Mouse (Mus musculus) kidney, postnatal 0 days (tissue): ENCODE measurements around the gene Gm20532. TPM values are rescaled to one million over a fixed set of nuclear protein-coding genes. Genes with fewer than 3 reads are reported as not detected.

Source experiments
- ATAC-seq: fragments of 200-750 bp; cut with Nextera tagmentation; replicated peaks from 2 replicates; pipeline ENCODE4 v1.8.0; 2017; ENCODE audit warnings: low read depth, moderate number of reproducible peaks, moderate TSS enrichment, moderate library complexity; ENCODE audit not compliant: low FRiP score
- DNase-seq: peaks from one replicate; pipeline ENCODE4 v3.0.0-alpha.2; 2016; ENCODE audit warnings: low spot score
- H3K27ac ChIP-seq: fragments of 300-500 bp; sonication (generic); 2 replicates; pipeline ENCODE4 v1.5.1; 2014; ENCODE audit warnings: mild to moderate bottlenecking
- H3K27me3 ChIP-seq: fragments of 300-500 bp; sonication (generic); 2 replicates; pipeline ENCODE4 v1.6.1; 2014; ENCODE audit warnings: low read length, mixed read lengths; ENCODE audit not compliant: insufficient read depth
- H3K36me3 ChIP-seq: fragments of 300-500 bp; sonication (generic); 2 replicates; pipeline ENCODE4 v1.6.1; 2014; ENCODE audit warnings: low read length, mixed read lengths; ENCODE audit not compliant: insufficient read depth
- H3K4me1 ChIP-seq: fragments of 300-500 bp; sonication (generic); replicated peaks from 2 replicates; pipeline ENCODE4 v1.6.1; 2014; ENCODE audit warnings: antibody characterized with exemption, low read length, mixed read lengths; ENCODE audit not compliant: insufficient read depth
- H3K4me2 ChIP-seq: fragments of 300-500 bp; sonication (generic); 2 replicates; pipeline ENCODE4 v1.6.1; 2014; ENCODE audit warnings: mild to moderate bottlenecking, low read length, moderate library complexity, mixed read lengths
- H3K4me3 ChIP-seq: fragments of 300-500 bp; sonication (generic); replicated peaks from 2 replicates; pipeline ENCODE4 v1.5.1; 2014; ENCODE audit warnings: low read depth, low read length
- H3K9ac ChIP-seq: fragments of 300-500 bp; sonication (generic); 2 replicates; pipeline ENCODE4 v1.6.1; 2014; ENCODE audit warnings: low read depth, low read length
- H3K9me3 ChIP-seq: fragments of 300-500 bp; sonication (generic); replicated peaks from 2 replicates; pipeline ENCODE4 v1.6.1; 2016; ENCODE audit warnings: low read length, inconsistent platforms, mixed read lengths
- CTCF ChIP-seq: IDR thresholded peaks from 2 replicates; pipeline ENCODE4 v1.5.1; 2016; ENCODE audit warnings: antibody characterized with exemption, low read depth, mild to moderate bottlenecking, moderate library complexity
- WGBS: fragments of 180-500 bp; shearing (Covaris S2); extraction: QIAGEN DNeasy Blood & Tissue Kit; methylation state at CpG from one replicate; pipeline ENCODE4 v1.1.7; 2014; 5-methylcytosine and 5-hydroxymethylcytosine counted together
- polyA plus RNA-seq: library from polyadenylated mRNA; unstranded; fragments of >200 nt; fragmentation: Nextera tagmentation; extraction: Ambion mirVana; gene quantifications from 2 replicates; pipeline ENCODE4 v1.2.1, GENCODE M21; 2015

The Gm20532 gene
- polyA plus RNA-seq, 1 experiment from 2014 or later, result not detected

DNA sequence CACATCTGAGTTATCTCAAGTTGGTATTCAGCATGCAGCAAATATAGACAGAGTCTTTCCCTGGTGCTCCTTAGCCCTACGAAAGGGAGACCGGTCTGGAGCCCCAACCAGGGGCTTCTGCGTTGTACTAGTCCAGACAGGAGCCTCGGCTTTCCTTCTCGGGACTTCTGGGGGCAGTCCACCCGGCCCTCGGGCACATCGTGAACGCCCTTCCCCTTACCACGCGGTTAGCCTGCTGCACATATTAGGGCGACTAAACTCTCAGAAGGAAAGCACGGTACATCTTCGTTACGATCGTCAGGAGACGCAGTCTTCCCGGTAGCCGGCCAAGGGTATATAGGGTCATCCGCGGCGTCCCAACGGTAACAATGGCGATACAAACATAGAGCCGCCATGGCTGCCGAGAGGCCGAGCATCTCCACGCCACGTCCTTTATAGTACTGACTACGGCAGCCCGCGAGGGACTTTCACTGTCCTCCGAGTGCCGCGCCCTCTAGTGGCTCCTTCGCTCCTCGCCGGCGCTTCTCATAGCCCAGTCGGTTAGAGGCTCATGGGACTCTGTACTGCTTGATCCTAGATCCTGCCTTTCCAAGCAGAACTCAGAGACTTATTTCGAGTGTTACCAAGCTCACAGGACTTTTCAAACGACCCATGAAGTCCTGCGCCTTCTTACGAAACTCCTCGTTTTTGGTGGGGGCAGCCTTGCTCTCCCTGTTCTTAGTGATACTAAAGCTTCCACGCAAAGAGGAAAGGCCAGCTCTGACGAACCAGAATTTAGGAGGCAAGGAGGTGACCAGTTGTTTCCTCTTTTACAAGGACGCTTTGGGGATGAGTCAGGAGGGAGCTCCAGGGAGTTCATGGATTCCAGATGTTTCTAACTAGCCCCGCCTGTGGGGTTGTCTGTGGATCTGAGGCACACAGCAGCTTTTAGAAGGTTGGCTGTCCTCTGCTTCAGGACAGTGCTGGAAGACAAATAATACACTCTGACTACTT lies 53.7 kb downstream of the Gm20532 start:
- DNase-seq (peak; percentile 98), ATAC-seq (peak; percentile 88)
- peak; percentile 95 for TF ChIP-seq CTCF
- Histone ChIP-seq H3K9ac (peak overlapping the region; percentile 95), H3K4me1 (peaks cover 8% of the 10 kb centered on the region; the same call in 1 of the 2 replicates), H3K4me3 (peak overlapping the region; percentile 67), H3K27ac (peak overlapping the region; percentile 78), H3K4me2 (peak overlapping the region; percentile 62), H3K9me3 (no peaks in the 10 kb centered on the region), H3K27me3 (no peaks in the 10 kb centered on the region), H3K36me3 (peaks cover 17% of the 10 kb centered on the region; the same call in 1 of the 2 replicates)
- 3% methylated on average over 49 of the region's 49 CpGs for WGBS

DNA sequence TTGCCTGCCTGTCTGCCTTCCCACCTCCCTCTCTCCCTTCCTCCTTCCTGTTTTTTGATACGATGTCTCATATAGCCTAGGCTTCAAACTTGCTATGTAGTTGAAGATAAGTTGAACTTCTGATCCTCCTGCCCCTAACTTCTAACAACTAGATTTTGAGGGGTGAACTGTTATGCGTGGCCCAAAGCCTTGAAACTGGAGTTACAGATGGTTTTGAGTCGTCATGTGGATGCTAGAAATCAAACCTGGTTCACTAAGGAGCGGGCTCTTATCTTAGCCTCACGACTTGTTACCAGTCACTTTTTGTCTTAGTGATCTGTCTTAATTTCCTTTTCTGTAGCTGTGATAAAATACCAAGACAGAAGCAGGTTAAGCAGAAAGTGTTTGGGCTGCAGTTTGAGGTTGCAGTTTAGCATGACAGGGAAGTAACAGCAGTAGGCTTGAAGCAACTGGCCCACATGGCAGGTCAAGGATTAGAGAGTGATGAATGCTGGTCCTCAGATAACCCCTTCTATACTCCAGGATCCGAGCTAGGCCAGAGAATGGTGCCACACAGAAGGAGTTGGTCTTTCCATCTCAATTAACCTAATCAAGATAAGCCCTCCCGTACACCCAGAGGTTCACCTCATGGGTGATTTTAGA lies 54.7 kb downstream of the Gm20532 start:
- Histone ChIP-seq H3K4me3 (no peak overlapping the region), H3K27ac (peak overlapping the region; percentile 48; the same call in 1 of the 2 replicates), H3K36me3 (peaks cover 14% of the 10 kb centered on the region; the same call in 1 of the 2 replicates), H3K9me3 (no peaks in the 10 kb centered on the region), H3K4me2 (no peak overlapping the region), H3K27me3 (no peaks in the 10 kb centered on the region), H3K4me1 (peaks cover 8% of the 10 kb centered on the region; the same call in 1 of the 2 replicates), H3K9ac (no peak overlapping the region)
- WGBS, result 77% methylated on average over 7 of the region's 7 CpGs
- no peak for ATAC-seq
- DNase-seq, result no peak
- no peak for TF ChIP-seq CTCF

DNA sequence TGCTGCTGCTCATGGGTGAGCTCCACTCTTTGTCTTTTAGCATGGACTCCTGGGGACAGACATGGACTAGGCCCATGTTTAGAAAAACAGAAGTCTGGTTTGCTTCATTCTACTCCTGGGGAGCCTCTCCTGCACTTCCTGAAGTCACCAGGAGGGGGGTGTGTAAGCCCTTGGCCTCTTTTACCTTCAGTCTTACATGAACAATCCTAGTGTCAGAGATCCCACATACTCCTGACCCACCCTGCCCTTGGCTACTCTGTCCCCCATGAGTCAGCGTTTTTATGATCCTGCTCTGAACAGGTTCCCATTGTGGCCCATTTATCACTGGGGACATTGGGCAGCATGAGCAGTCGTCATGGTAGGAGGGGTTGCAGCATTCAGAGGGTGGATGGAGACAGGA lies 57.5 kb downstream of the Gm20532 start:
- no peak overlapping the region for H3K27ac ChIP-seq
- H3K9ac ChIP-seq, result no peak overlapping the region
- H3K4me2 ChIP-seq, result no peak overlapping the region
- ATAC-seq (no peak), DNase-seq (peak; percentile 54)
- no peak overlapping the region for H3K4me3 ChIP-seq
- no peaks in the 10 kb centered on the region for H3K36me3 ChIP-seq
- H3K27me3 ChIP-seq, result no peaks in the 10 kb centered on the region
- 50% methylated on average over 2 of the region's 2 CpGs for WGBS
- peaks cover 3% of the 10 kb centered on the region; the same call in 1 of the 2 replicates for H3K4me1 ChIP-seq
- no peaks in the 10 kb centered on the region for H3K9me3 ChIP-seq
- TF ChIP-seq CTCF, result peak; percentile 62

DNA sequence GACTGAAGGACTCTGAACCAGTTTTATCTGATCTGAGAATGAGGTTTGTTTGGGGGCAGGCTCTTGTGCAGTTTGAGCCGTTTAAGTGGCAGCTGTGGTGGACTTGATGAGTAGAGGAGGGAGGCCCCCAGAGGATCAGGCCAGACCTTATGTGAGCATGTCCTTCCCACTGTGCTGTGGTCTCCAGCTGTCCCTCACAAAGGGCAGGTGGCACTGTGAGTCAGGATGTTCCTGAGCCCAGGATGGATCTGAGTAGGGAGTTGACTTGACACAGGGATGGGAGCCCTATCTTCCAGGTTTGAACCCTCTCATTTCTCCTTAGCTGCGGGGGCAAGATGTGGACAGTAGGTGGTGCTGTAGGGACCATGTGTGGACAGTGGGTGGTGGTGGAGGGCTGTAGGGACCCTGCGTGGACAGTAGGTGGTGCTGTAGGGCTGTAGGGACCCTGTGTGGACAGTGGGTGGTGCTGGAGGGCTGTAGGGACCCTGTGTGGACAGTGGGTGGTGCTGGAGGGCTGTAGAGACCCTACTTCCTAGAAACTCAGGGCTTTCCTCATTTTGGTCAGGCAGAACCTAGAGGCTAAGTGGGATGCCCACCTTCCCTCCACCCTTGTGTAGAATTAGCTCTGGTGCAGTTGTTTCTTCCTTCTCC lies 60.3 kb downstream of the Gm20532 start:
- H3K4me3 ChIP-seq, result no peak overlapping the region
- peak; percentile 95 for ATAC-seq
- WGBS, result 24% methylated on average over 3 of the region's 3 CpGs

DNA sequence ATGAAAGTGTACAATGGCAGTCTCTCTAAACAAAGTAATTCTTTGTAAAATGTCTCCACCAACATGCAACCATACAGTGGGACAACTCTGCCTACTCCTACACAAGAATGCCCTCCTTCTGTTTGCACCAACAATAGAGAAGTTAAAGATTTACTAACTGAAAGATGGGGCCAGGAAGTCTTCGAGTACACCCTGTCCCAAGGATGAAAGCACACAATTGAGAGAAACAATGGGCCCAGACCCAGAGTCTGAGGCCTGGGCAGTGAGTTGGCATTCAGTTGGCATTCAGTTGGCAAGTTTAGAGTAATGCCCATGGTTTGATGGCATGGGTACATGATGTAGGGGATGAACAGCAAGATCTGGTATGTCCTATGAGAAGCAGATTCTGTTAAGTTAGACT lies 68.2 kb downstream of the Gm20532 start:
- Histone ChIP-seq H3K36me3 (no peaks in the 10 kb centered on the region), H3K4me2 (no peak overlapping the region), H3K4me1 (no peaks in the 10 kb centered on the region), H3K27me3 (no peaks in the 10 kb centered on the region), H3K4me3 (no peak overlapping the region), H3K27ac (no peak overlapping the region), H3K9ac (no peak overlapping the region), H3K9me3 (no peaks in the 10 kb centered on the region)
- 43% methylated on average over 1 of the region's 1 CpGs for WGBS
- DNase-seq (no peak), ATAC-seq (no peak)
- no peak for TF ChIP-seq CTCF

More for the DNA sequence above, 60.3 kb downstream of the Gm20532 start:
- peak; percentile 95 for DNase-seq
- Histone ChIP-seq H3K9ac (no peak overlapping the region), H3K9me3 (no peaks in the 10 kb centered on the region), H3K4me1 (no peaks in the 10 kb centered on the region), H3K4me2 (no peak overlapping the region), H3K36me3 (no peaks in the 10 kb centered on the region), H3K27ac (no peak overlapping the region), H3K27me3 (no peaks in the 10 kb centered on the region)
- peak; percentile 100 for TF ChIP-seq CTCF

DNA sequence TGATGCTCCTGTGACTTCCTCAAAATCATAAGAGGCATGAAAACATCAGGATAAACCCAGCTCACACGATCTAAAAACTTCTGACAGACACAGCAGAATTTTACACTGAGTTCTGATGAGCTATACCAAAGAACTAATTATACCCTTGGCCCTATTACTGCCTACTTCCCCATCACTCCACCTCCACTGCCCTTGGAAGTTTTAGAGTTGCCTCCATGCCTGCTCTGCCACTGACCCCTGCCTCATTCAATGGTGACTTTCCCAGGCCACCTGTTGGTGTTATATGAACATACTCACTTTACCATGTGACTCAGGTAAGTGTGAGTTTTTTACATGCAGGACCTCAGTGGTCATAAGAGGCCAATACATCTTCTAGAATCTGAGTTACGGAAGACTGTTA lies 71.0 kb downstream of the Gm20532 start:
- no peak for TF ChIP-seq CTCF
- 86% methylated on average over 2 of the region's 2 CpGs for WGBS
- H3K36me3 ChIP-seq, result no peaks in the 10 kb centered on the region
- no peak for ATAC-seq
- no peak overlapping the region for H3K9ac ChIP-seq
- no peak overlapping the region for H3K4me3 ChIP-seq
- no peak for DNase-seq
- H3K27me3 ChIP-seq, result no peaks in the 10 kb centered on the region
- no peak overlapping the region for H3K27ac ChIP-seq
- H3K4me1 ChIP-seq, result 0 out of 2 replicates have a peak, but pooled peaks cover 2% of the 10 kb centered on the region
- no peaks in the 10 kb centered on the region for H3K9me3 ChIP-seq
- H3K4me2 ChIP-seq, result no peak overlapping the region
